Mouse (Mus musculus): ENCODE results near the gene Hp. TPM values are rescaled to one million over a fixed set of nuclear protein-coding genes. Genes with fewer than 3 reads are reported as not detected.

The Hp gene
- total RNA-seq, 2 experiments from 2014 or later: not detected

DNA sequence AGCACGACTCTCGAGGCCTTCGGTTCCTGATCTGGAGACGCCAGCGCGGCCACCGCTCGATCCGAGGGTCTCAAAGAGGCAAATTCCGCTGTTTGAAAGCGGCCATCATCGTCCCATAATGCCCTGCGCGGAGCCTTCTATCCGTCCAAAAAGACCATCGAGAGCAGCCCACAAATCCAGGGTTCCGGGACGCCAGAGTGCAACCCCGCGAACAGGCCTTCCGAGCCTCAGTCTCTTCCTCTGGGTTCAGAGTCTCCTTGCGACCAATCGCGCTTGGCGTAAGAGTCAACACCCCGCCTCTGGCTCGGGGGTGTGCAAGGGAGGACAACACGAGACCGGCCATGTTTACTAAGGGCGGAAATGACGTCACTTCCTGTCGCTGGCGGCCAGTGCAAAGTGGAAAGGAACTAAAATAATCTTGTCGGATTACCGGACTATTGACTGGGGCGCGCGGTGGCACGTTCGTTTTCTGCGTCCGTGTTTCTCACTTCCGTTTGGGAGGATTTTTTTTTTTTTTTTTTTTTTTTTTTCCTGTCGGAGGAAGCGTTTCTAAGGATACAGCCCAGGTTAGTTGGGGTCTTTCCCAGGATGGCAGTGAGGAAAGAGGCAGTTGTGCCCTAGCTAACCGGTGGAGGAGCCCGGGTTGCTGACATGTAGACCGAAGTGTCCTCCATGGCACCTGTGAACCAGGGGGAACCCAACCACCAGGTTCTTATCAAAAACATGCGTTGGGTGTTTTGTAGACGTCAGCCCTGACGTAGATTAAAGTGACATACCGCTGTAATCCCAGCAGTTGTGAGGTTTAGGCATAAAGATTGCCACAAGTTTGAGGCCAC lies 13.3 kb downstream of the Hp start, which contains the start of the genes Dhx38 and Txnl4b:
Gene Dhx38 (minus strand): TSS at position 364 of the 836 bp plus-strand sequence.
Gene Txnl4b (plus strand): TSS at position 395 of the 836 bp plus-strand sequence.
- DNase-seq (ENCODE audit: low spot score in 2 of 2): peak; percentile 99 to 100

- DNase-seq (ENCODE audit: low spot score in 2 of 2): no peak
Measured at GRCm38 (mm10) chr8:109564766-109565165, 14.2 kb downstream of the Hp start.

GRCm38 (mm10) chr8:109563881-109564280 lies 15.1 kb downstream of the Hp start:
- DNase-seq (ENCODE audit: low spot score in 2 of 2): no peak

- no peak for DNase-seq (ENCODE audit: low spot score in 2 of 2)
Measured at GRCm38 (mm10) chr8:109551663-109552062, 27.3 kb downstream of the Hp start.

- DNase-seq (ENCODE audit: low spot score in 2 of 2): no peak
Measured at GRCm38 (mm10) chr8:109544049-109544448, 34.9 kb downstream of the Hp start.

DNA sequence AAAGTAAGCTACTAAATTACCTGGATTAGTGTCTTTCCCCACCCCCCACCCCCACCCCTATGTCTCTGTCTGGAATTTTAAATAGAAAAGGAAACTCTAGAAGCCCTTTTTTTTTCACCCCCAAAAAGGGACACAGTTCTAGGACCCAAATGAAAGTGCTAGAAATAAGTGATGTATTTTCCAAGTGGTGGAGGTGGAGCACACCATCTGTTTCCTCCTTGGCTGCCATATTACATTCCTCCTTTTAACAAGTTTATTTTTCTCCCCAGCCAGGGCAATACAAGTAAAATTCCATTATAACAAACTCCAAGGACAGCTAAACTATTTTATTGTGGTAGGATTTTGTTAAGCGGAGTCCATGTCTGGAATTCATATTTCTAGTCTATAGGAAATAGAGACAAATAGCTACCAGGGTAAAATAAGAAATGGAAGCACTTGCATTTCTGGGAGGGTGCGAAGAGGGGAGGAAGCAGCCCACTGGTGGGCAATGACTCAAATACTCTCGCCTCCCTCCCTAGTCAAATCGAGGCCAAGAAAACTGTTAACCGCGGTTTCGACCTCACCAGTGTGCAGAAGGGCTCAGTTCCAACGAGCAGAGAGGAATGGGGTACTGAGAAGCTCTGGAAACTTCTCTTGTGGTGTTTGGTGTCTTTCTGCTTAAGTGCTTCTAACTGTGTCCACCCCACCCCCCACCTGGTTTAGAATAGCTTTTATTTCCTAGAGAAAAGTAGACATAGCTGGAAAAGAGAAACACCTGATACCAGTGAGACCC lies 36.0 kb downstream of the Hp start:
- no peak for DNase-seq (ENCODE audit: low spot score in 2 of 2)

DNA sequence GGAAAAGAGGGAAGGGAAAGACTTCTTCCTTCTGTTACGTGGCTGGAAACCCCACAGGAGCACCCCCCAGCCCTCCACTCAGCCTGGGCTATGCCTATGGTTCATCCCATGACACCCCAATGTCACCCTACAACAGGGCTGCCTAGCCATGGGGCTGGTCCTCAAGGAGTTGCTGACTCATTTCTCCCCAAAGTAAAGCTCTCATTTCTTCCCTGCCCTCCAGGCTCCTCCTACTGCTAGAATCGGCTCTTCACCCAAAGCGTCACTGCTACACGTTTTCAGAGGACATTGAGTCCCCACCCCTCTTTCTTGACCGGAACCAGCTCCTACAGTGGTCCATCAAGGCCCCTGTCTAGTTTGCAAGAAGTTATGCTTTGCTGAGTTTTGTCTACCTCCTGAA lies 36.8 kb downstream of the Hp start:
- no peak for DNase-seq (ENCODE audit: low spot score in 2 of 2)

DNA sequence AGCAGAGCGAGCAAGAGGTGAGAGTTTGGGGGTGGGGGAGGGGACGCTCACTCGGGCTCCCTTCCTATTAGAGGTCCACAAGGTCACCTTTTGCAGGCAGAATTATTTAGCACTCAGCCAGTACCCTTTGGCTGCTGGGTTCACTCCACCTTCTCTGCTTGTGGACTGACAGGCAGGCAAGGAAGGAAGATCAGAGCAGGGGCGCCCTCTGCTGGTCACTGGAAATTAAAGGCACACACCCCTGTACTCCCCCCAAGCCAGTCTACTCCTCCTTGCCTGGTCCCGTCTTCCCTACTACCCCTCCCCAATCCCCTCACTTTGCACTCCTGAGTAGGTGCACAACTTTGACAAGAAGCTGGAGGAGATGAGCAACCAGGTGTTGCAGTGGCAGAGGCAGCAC lies 42.3 kb downstream of the Hp start:
- DNase-seq (ENCODE audit: low spot score in 2 of 2): peak; percentile 76 to 83

DNA sequence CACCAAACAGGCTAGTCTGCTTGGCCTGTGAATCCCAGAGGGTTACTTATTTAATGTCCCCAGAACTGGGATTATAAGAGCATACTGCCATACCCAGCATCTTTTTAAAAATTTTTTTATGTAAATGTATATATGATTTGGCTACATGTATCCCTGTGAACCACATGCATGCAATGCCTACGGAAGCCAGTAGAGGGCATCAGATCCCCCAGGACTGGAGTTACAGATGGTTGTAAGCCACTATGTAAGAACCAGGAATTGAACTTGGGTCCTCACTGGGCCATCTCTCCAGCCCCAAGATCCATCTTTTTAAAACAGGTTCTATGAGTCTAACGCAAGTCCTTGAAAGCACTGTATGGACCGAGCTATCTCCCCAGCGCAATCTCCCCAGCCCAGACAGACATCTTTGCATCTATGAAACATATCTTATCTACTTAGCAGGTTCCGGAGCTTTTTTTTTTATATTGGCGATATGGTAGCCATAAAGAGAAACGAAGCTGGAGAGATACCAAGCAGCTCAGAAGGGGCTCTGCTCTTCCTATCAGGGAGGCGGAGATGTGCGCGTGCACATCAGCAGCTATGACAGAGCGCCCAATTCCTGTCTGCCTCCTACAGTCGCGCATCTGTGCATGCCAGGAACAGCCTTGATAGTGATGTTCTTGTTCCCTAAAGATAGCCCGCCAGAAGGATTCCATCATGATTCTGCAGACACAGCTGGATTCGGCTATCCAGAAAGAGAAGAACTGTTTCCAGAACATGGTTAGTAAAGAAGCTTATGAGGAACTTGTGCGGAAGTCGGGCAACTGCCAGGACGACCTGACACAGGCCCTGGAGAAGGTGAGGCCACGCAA lies 43.6 kb downstream of the Hp start:
- DNase-seq (ENCODE audit: low spot score in 2 of 2): peak; percentile 10 to 31

Other genes with a start within 250 kb of the Hp start
- gene Pmfbp1, start 85.1 kb downstream of the Hp start, total RNA-seq (2021): under 1 TPM in 1 of 2 experiments, not detected in 1; 0.18 TPM
- gene Dhx38, start 13.3 kb downstream of the Hp start, total RNA-seq (2021): 10 to 100 TPM; 22.7 to 24.8 TPM
- 10 to 100 TPM; 12.3 to 13.8 TPM for gene Txnl4b, start 13.3 kb downstream of the Hp start, total RNA-seq (2021)
- gene Dhodh, start 29.5 kb upstream of the Hp start, total RNA-seq (2021): 10 to 100 TPM; 22.2 to 25.6 TPM
- 1 to 10 TPM in 1 of 2 experiments, under 1 TPM in 1; 0.93 to 2.0 TPM for gene Pkd1l3, start 35.3 kb upstream of the Hp start, total RNA-seq (2021)
- gene Ist1, start 114.1 kb upstream of the Hp start, total RNA-seq (2021): 10 to 100 TPM; 86.1 to 97.9 TPM
- 10 to 100 TPM; 49.5 to 55.7 TPM for gene Zfp821, start 126.4 kb upstream of the Hp start, total RNA-seq (2021)
- gene Atxn1l, start 158.6 kb upstream of the Hp start, total RNA-seq (2021): 10 to 100 TPM; 40.9 to 44.5 TPM
- gene Ap1g1, start 199.4 kb upstream of the Hp start, total RNA-seq (2021): 10 to 100 TPM; 85.2 to 88.6 TPM

Data from layer of hippocampus, postnatal 14 days (tissue).